Mouse (Mus musculus): ENCODE data around the gene Foxd3.

GRCm38 (mm10) chr4:99660981-99661380 is 4.9 kb downstream of the Foxd3 start:
- TF ChIP-seq POLR2A (IDR thresholded peaks at IDR 0.05; ENCODE audit: insufficient read depth, low read depth, low read length) (no peak), CTCF (IDR thresholded peaks at IDR 0.05; ENCODE audit: insufficient read depth, low read depth, low read length) (no peak)
